Mouse (Mus musculus) cerebellum, adult 2 months (tissue): Measurements from ENCODE around the gene Pknox2. TPM values are rescaled to one million over a fixed set of nuclear protein-coding genes. Genes with fewer than 3 reads are reported as not detected.
A peak's percentile ranks its signal among the peaks of the same experiment; 100 is the strongest.

ENCODE experiments used
- DNase-seq, 2 experiments: peaks; one replicate each; pipeline ENCODE4 v3.0.0; 2021
- H3K27ac ChIP-seq: fragments of 200-500 bp; 2 replicates; pipeline ENCODE4 v1.5.1; 2012; ENCODE audit warnings: low read length, control low read depth, inconsistent platforms; ENCODE audit not compliant: insufficient read depth
- H3K27me3 ChIP-seq: fragments of 200-500 bp; 2 replicates; pipeline ENCODE4 v1.6.1; 2012; ENCODE audit warnings: inconsistent platforms, mild to moderate bottlenecking, low read length, moderate library complexity; ENCODE audit not compliant: control insufficient read depth, insufficient read depth
- H3K4me1 ChIP-seq: fragments of 200-500 bp; 2 replicates; pipeline ENCODE4 v1.6.1; 2011; ENCODE audit warnings: low read length; ENCODE audit not compliant: control insufficient read depth, insufficient read depth
- H3K4me3 ChIP-seq: fragments of 200-500 bp; replicated peaks from 2 replicates; pipeline ENCODE3; 2011; ENCODE audit warnings: mild to moderate bottlenecking, low read depth, low read length, control low read depth; ENCODE audit not compliant: insufficient read depth
- CTCF ChIP-seq: fragments of 200-500 bp; IDR thresholded peaks from 2 replicates; pipeline ENCODE4 v1.5.1; 2011; ENCODE audit warnings: low read depth, mild to moderate bottlenecking, control low read depth, low read length, moderate library complexity, borderline replicate concordance; ENCODE audit not compliant: insufficient read depth
- POLR2A ChIP-seq: fragments of 200-500 bp; IDR thresholded peaks from 2 replicates; pipeline ENCODE4 v1.6.1; 2011; ENCODE audit warnings: low read length, control low read depth, borderline replicate concordance; ENCODE audit not compliant: insufficient read depth
- WGBS: fragments of 180-500 bp; shearing (Covaris S2); methylation state at CpG from one replicate; pipeline ENCODE4 v1.1.7; 2018; 5-methylcytosine and 5-hydroxymethylcytosine counted together
- polyA plus RNA-seq: library from polyadenylated mRNA; depleted of rRNA; stranded (reverse); fragments of >200 nt; gene quantifications from 2 replicates; pipeline ENCODE4 v1.2.3, GENCODE M21; 2012; rRNA removed

The Pknox2 gene
- polyA plus RNA-seq, result 23.4 and 23.8 TPM in 2 replicates

DNA sequence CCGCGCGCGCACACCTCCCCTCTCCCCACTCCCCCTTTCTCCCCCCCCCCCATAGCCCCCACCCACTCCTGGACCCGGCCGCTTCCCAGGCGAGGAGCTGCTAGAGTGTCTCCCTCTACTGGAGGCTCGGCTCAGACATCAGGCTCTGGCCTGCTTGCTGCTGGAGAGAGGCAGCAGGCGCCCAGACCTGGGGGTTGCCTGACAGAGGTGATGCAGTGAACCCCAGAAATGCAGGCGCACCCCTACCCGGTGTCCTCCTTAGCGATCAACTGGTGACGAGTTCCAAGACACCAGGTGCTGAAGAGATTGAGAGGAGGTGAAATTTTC, at the start of gene Pknox2:
Pknox2 (minus strand) TSS at position 49 of the 327 bp plus-strand sequence.
- H3K4me3 ChIP-seq, result peak within 1 kb of the TSS; percentile 97
- 2% methylated on average over 8 of the region's 13 CpGs for WGBS
- DNase-seq, result peak; percentile 91
- peak; percentile 70 for TF ChIP-seq CTCF
- TF ChIP-seq POLR2A, result no peak
- peaks cover 6% of the 10 kb centered on the region for H3K4me1 ChIP-seq
- no peaks in the 10 kb centered on the region for H3K27me3 ChIP-seq
- H3K27ac ChIP-seq, result peak within 1 kb of the TSS; percentile 92

- no peak overlapping the region for H3K4me3 ChIP-seq
- H3K4me1 ChIP-seq, result no peaks in the 10 kb centered on the region
- H3K27me3 ChIP-seq, result no peaks in the 10 kb centered on the region
- H3K27ac ChIP-seq, result no peak overlapping the region
- WGBS, result 78% methylated on average over 3 of the region's 3 CpGs
- no peak for DNase-seq
- TF ChIP-seq CTCF, result no peak
- TF ChIP-seq POLR2A, result no peak
Measured at GRCm38 (mm10) chr9:37188024-37188423, 40.8 kb upstream of the Pknox2 start.

- TF ChIP-seq CTCF (no peak), POLR2A (no peak)
- H3K27ac ChIP-seq, result no peak overlapping the region
- no peak overlapping the region for H3K4me3 ChIP-seq
Measured at GRCm38 (mm10) chr9:37187407-37187806, 40.2 kb upstream of the Pknox2 start.

DNA sequence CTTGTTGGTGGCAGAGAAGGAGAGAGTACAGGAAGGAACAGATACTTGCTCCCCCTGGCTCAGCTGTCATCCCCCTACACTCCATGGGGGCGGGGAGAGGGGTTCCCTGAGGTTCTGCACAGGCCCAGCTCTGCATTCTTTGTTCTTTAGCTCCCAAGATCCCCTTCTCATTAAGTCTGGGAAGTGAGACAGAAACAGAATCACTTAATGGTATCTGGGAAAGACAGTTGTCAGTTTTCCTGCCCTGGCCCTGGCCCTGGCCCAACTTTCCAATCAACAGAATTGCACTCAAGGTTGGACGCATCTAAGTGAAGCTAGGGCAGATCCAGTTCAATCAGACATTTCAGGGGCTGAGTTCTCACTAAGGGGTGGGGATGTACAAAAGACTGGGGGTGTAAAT, 36.0 kb upstream of the Pknox2 start:
- Histone ChIP-seq H3K4me3 (no peak overlapping the region), H3K4me1 (no peaks in the 10 kb centered on the region), H3K27me3 (no peaks in the 10 kb centered on the region), H3K27ac (no peak overlapping the region)
- 62% methylated on average over 2 of the region's 2 CpGs for WGBS
- TF ChIP-seq POLR2A (no peak), CTCF (no peak)
- DNase-seq, result no peak

More at GRCm38 (mm10) chr9:37187407-37187806, 40.2 kb upstream of the Pknox2 start:
- no peak for DNase-seq
- Histone ChIP-seq H3K27me3 (no peaks in the 10 kb centered on the region), H3K4me1 (no peaks in the 10 kb centered on the region)
- WGBS, result 55% methylated on average over 5 of the region's 5 CpGs

- Histone ChIP-seq H3K4me1 (no peaks in the 10 kb centered on the region), H3K4me3 (no peak overlapping the region), H3K27ac (no peak overlapping the region), H3K27me3 (no peaks in the 10 kb centered on the region)
- 72% methylated on average over 5 of the region's 5 CpGs for WGBS
- no peak for TF ChIP-seq POLR2A
- TF ChIP-seq CTCF, result no peak
- DNase-seq, result no peak
Measured at GRCm38 (mm10) chr9:37181596-37181995, 34.4 kb upstream of the Pknox2 start.

DNA sequence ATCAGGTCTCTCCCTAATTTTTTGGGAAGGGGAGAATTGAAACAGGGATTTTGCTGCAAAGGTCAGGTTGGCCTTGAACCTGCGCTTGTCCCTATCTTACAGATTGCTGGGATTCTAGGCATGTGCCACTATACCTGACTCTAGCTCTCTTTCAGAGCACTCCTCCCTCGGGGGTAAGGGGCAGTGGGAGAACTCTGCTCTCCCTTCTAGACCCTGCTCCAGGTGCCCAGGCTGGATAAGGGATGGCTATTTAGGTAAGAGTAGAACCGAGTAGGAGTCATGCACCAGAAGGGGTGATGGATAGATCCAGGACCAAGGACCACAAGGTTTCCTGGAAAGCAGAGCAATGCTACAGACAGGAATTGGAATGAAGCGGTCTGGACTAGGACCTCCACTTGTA, 32.4 kb upstream of the Pknox2 start:
- H3K27ac ChIP-seq, result no peak overlapping the region
- TF ChIP-seq CTCF (no peak), POLR2A (no peak)
- H3K4me3 ChIP-seq, result no peak overlapping the region
- H3K27me3 ChIP-seq, result no peaks in the 10 kb centered on the region
- no peaks in the 10 kb centered on the region; the same call in 1 of the 2 replicates for H3K4me1 ChIP-seq
- no peak for DNase-seq
- WGBS, result 86% methylated on average over 4 of the region's 4 CpGs

DNA sequence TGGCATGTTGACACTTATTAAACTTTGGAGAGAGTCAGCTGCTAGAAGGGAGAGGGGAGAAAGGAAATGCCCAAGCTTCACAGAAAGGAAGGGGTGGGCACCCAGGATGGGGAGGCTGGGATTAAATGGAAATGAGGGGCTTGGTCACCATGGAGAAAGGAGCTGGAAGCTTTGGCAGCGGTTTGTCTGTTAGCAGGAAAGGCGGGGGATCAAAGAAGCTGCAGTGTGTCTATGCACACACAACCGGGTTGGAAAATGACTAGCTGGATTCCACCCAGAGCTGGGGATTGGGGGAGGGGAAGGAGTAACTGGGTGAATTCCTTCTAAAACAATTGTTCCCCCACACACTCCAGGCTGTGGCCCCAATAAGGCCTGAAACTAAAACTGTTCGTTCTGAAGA, 31.7 kb upstream of the Pknox2 start:
- Histone ChIP-seq H3K27me3 (no peaks in the 10 kb centered on the region), H3K4me1 (no peaks in the 10 kb centered on the region; the same call in 1 of the 2 replicates), H3K4me3 (no peak overlapping the region), H3K27ac (no peak overlapping the region)
- DNase-seq, result no peak
- WGBS, result 42% methylated on average over 4 of the region's 4 CpGs
- TF ChIP-seq POLR2A (no peak), CTCF (no peak)

- Histone ChIP-seq H3K4me3 (no peak overlapping the region), H3K4me1 (no peaks in the 10 kb centered on the region; the same call in 1 of the 2 replicates), H3K27me3 (no peaks in the 10 kb centered on the region), H3K27ac (no peak overlapping the region)
- TF ChIP-seq CTCF (no peak), POLR2A (no peak)
- no peak for DNase-seq
- WGBS, result 70% methylated on average over 8 of the region's 8 CpGs
Measured at GRCm38 (mm10) chr9:37177551-37177950, 30.3 kb upstream of the Pknox2 start.

DNA sequence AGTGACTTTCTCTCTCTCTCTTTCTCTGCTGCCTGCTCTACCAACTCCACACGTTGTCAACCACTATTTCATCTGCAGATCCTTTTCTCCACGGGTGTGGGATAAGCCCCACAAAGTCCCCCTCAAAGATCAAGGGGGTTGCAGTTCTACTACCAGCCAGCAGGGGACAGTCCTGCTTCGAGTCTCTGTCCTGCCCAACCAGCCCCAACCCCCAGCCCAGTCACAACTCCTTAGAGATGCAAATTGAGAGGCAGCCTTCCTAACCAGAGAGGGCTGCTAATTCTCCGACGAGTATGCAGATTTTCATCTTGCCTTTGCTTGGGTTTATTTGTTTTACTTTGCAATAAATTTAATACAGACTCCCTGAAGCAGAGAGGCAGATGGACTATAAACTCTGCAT, 29.9 kb upstream of the Pknox2 start:
- peak; percentile 32 to 40 for DNase-seq
- Histone ChIP-seq H3K27me3 (no peaks in the 10 kb centered on the region), H3K4me1 (no peaks in the 10 kb centered on the region; the same call in 1 of the 2 replicates), H3K27ac (no peak overlapping the region), H3K4me3 (no peak overlapping the region)
- TF ChIP-seq POLR2A (no peak), CTCF (peak; percentile 75)
- WGBS, result 12% methylated on average over 5 of the region's 5 CpGs
